Mouse (Mus musculus) liver, adult 2 months (tissue): ENCODE measurements at regions not wholly inside any gene's neighbourhood (a gene's known extent, or its start where the extent isn't known, plus 50 kb on each side); places are given as distances from the start of the nearest gene placed in this dataset.

Source experiments
- CTCF ChIP-seq: fragments of 200-500 bp; IDR thresholded peaks from 2 replicates; pipeline ENCODE4 v1.5.1; 2011; ENCODE audit warnings: low read depth, low read length, control low read depth
- POLR2A ChIP-seq: fragments of 200-500 bp; IDR thresholded peaks from 2 replicates; pipeline ENCODE4 v1.6.1; 2011; ENCODE audit warnings: low read length, control low read depth; ENCODE audit not compliant: insufficient read depth; ENCODE audit errors: extremely low read depth

GRCm38 (mm10) chr4:67378632-67379031, 551.2 kb downstream of the Tlr4 start:
- TF ChIP-seq POLR2A = no peak
- TF ChIP-seq CTCF = no peak
